Mouse (Mus musculus): ENCODE results near the gene Lhfpl4. TPM values are rescaled to one million over a fixed set of nuclear protein-coding genes. Genes with fewer than 3 reads are reported as not detected.

Gene Lhfpl4
- polyA plus RNA-seq, 2 experiments, result 0.32 to 0.65 TPM

DNA sequence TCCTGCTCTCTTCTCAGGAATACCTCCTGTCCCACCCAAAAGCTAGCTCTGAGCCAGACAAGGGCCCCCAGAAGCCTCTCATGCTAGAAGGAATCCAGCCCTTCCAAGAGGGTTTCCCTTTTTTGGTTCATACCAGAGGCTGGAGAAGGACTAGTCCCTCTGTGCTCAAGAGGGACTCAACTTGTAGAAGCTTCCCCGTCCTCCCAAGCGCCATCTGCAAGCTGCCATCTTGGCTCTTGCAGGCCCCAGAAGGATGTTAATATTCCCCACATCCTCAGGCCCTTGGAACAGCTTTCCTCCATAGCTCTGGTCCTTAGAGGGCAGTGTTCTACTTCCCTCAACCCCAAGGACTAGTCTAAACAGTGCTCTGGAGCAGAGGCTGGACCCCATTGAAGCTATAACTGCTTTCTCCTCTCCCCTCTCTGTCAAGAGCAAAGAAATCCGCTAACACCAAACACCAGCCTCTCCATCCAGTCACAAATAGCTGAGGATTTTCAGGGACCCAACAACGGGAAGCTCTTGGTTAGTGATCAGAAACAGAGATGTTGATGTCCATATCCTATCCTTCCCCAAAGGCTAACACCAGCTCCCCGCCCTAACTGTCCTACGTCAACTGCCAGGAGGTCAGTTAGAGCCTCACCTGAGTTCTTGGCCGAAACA lies 26.7 kb downstream of the Lhfpl4 start:
- WGBS, result 84% methylated on average over 7 of the region's 7 CpGs
- peaks cover 10% of the 10 kb centered on the region for H3K4me1 ChIP-seq (ENCODE audit: control insufficient read depth, insufficient read depth, low read length)
- no peak for ATAC-seq (ENCODE audit: low FRiP score, low read depth)
- H3K9me3 ChIP-seq (ENCODE audit: control insufficient read depth, low read length), result no peaks in the 10 kb centered on the region
- H3K9ac ChIP-seq (ENCODE audit: low read depth, low read length, severe bottlenecking), result no peak overlapping the region
- no peak for DNase-seq (ENCODE audit: low spot score)
- no peak overlapping the region for H3K4me2 ChIP-seq (replicated peaks; ENCODE audit: low read depth, low read length, severe bottlenecking)
- no peaks in the 10 kb centered on the region for H3K27me3 ChIP-seq (ENCODE audit: control insufficient read depth, insufficient read depth, low read length)
- H3K27ac ChIP-seq (replicated peaks; ENCODE audit: low read depth, low read length), result no peak overlapping the region
- no peak overlapping the region for H3K4me3 ChIP-seq (replicated peaks; ENCODE audit: low read length)
- no peak for TF ChIP-seq POLR2A (IDR thresholded peaks at IDR 0.05; ENCODE audit: borderline replicate concordance, extremely low read depth, insufficient read depth, insufficient read length)
- no peaks in the 10 kb centered on the region for H3K36me3 ChIP-seq (ENCODE audit: control insufficient read depth, insufficient read depth, low read length)

DNA sequence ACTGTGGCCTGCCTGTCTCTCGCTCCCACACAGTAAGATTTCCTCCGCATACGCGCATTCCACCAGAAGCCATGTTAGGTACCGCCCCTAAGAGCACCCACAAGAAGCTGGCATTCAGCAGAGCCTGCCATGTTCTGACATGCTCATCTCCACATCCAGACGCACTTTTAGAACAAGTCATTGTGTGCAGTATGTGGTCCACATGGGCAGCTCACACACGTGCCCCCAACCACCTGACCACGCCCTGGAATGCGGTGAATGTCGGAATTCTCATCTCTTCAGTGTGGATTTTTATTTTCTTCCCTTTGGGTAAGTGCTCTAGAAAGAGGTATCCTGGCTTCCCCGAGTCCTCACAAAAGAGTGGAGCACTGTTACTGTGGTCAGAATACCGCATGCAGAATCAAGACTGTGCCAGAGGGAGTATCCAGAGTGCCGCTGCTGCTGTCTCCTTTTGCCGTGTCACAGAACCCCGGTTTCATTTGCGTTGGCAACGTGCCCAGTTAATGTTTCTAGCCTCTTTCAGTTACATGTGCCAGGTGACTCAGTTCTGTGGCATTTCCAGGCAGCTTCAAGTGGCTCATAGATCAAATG lies 28.4 kb downstream of the Lhfpl4 start:
- Histone ChIP-seq H3K4me1 (ENCODE audit: control insufficient read depth, insufficient read depth, low read length) (peaks cover 10% of the 10 kb centered on the region), H3K9ac (ENCODE audit: low read depth, low read length, severe bottlenecking) (no peak overlapping the region), H3K27me3 (ENCODE audit: control insufficient read depth, insufficient read depth, low read length) (no peaks in the 10 kb centered on the region), H3K9me3 (ENCODE audit: control insufficient read depth, low read length) (no peaks in the 10 kb centered on the region), H3K36me3 (ENCODE audit: control insufficient read depth, insufficient read depth, low read length) (no peaks in the 10 kb centered on the region), H3K4me2 (replicated peaks; ENCODE audit: low read depth, low read length, severe bottlenecking) (peak overlapping the region; percentile 18; the same call in 1 of the 2 replicates), H3K27ac (replicated peaks; ENCODE audit: low read depth, low read length) (no peak overlapping the region), H3K4me3 (replicated peaks; ENCODE audit: low read length) (no peak overlapping the region)
- ATAC-seq (ENCODE audit: low FRiP score, low read depth) (peak; percentile 79), DNase-seq (ENCODE audit: low spot score) (peak; percentile 75)
- TF ChIP-seq POLR2A (IDR thresholded peaks at IDR 0.05; ENCODE audit: borderline replicate concordance, extremely low read depth, insufficient read depth, insufficient read length), result no peak
- WGBS, result 45% methylated on average over 17 of the region's 17 CpGs

DNA sequence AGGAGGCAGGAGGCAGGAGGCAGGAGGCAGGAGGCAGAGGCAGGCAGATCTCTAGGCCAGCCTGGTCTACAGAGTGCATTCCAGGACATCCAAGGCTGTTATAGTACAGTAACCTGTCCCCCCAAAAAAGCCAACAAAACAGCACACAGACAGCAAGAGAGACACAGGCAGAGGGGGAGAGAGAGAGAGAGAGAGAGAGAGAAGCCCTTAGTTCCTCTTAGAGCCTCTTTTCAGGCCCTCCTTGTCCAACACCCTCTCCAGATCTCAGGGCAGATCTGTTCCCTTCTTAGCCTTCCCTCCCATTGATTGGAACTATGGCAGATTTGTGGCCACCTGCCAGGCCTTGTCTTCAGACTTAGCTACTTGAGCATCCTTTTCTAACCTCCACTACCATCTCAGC lies 31.7 kb downstream of the Lhfpl4 start:
- Histone ChIP-seq H3K9me3 (ENCODE audit: control insufficient read depth, low read length) (no peaks in the 10 kb centered on the region), H3K4me1 (ENCODE audit: control insufficient read depth, insufficient read depth, low read length) (peaks cover 10% of the 10 kb centered on the region), H3K4me2 (replicated peaks; ENCODE audit: low read depth, low read length, severe bottlenecking) (no peak overlapping the region), H3K4me3 (replicated peaks; ENCODE audit: low read length) (no peak overlapping the region), H3K27ac (replicated peaks; ENCODE audit: low read depth, low read length) (no peak overlapping the region), H3K9ac (ENCODE audit: low read depth, low read length, severe bottlenecking) (no peak overlapping the region), H3K36me3 (ENCODE audit: control insufficient read depth, insufficient read depth, low read length) (0 out of 2 replicates have a peak, but pooled peaks cover 3% of the 10 kb centered on the region), H3K27me3 (ENCODE audit: control insufficient read depth, insufficient read depth, low read length) (no peaks in the 10 kb centered on the region)
- DNase-seq (ENCODE audit: low spot score) (no peak), ATAC-seq (ENCODE audit: low FRiP score, low read depth) (no peak)
- TF ChIP-seq POLR2A (IDR thresholded peaks at IDR 0.05; ENCODE audit: borderline replicate concordance, extremely low read depth, insufficient read depth, insufficient read length), result no peak

DNA sequence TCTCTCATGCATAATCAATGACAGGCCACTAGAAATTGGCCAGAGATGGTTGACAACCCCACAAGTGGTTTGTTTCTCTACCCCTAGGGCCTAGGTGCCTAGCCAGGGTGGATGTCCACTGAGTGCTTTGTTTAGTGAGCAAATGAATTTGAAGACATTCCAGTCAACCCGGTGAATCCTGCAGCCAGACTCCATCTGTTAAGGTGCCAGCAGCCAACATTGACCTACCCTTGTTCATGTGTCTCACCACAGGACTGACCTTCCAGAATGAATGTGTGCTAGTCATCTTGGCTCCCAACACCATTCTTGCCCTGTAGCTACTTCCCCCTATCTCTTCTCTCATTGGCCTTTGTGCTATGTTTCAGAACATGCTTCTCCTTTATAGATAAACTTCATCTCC lies 33.2 kb downstream of the Lhfpl4 start:
- Histone ChIP-seq H3K4me2 (replicated peaks; ENCODE audit: low read depth, low read length, severe bottlenecking) (no peak overlapping the region), H3K4me3 (replicated peaks; ENCODE audit: low read length) (no peak overlapping the region), H3K4me1 (ENCODE audit: control insufficient read depth, insufficient read depth, low read length) (peaks cover 6% of the 10 kb centered on the region; the same call in 1 of the 2 replicates), H3K9ac (ENCODE audit: low read depth, low read length, severe bottlenecking) (no peak overlapping the region), H3K36me3 (ENCODE audit: control insufficient read depth, insufficient read depth, low read length) (0 out of 2 replicates have a peak, but pooled peaks cover 8% of the 10 kb centered on the region), H3K27ac (replicated peaks; ENCODE audit: low read depth, low read length) (no peak overlapping the region), H3K27me3 (ENCODE audit: control insufficient read depth, insufficient read depth, low read length) (no peaks in the 10 kb centered on the region), H3K9me3 (ENCODE audit: control insufficient read depth, low read length) (no peaks in the 10 kb centered on the region)
- ATAC-seq (ENCODE audit: low FRiP score, low read depth), result no peak
- no peak for DNase-seq (ENCODE audit: low spot score)
- 82% methylated on average over 1 of the region's 1 CpGs for WGBS
- TF ChIP-seq POLR2A (IDR thresholded peaks at IDR 0.05; ENCODE audit: borderline replicate concordance, extremely low read depth, insufficient read depth, insufficient read length), result no peak

DNA sequence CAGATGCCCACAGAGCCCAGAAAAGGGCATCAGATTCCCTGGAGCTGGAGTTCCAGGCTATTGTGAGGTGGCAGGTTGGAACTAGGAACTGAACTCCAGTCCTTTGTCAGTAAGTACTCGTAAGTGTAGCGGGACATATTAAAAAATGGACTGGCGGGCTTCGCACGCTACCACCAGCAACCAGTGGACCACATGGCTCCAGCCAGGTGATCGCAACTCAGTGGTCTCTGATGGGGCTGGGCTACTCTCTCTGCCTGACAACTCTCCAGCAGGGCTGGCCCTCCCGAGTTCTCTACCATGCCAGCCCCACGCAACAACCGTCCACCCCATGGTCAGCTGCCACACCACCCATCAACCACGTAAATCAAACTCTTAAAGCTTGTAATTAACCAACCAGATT lies 35.1 kb downstream of the Lhfpl4 start:
- peaks cover 22% of the 10 kb centered on the region for H3K36me3 ChIP-seq (ENCODE audit: control insufficient read depth, insufficient read depth, low read length)
- no peaks in the 10 kb centered on the region for H3K9me3 ChIP-seq (ENCODE audit: control insufficient read depth, low read length)
- no peaks in the 10 kb centered on the region for H3K27me3 ChIP-seq (ENCODE audit: control insufficient read depth, insufficient read depth, low read length)
- no peak for TF ChIP-seq POLR2A (IDR thresholded peaks at IDR 0.05; ENCODE audit: borderline replicate concordance, extremely low read depth, insufficient read depth, insufficient read length)
- H3K4me1 ChIP-seq (ENCODE audit: control insufficient read depth, insufficient read depth, low read length), result no peaks in the 10 kb centered on the region
- no peak overlapping the region for H3K4me2 ChIP-seq (replicated peaks; ENCODE audit: low read depth, low read length, severe bottlenecking)
- no peak for DNase-seq (ENCODE audit: low spot score)
- H3K4me3 ChIP-seq (replicated peaks; ENCODE audit: low read length), result no peak overlapping the region
- H3K9ac ChIP-seq (ENCODE audit: low read depth, low read length, severe bottlenecking), result no peak overlapping the region
- no peak overlapping the region for H3K27ac ChIP-seq (replicated peaks; ENCODE audit: low read depth, low read length)
- no peak for ATAC-seq (ENCODE audit: low FRiP score, low read depth)
- WGBS, result 92% methylated on average over 10 of the region's 10 CpGs

Data from limb, embryonic 14.5 days (tissue).